Mouse (Mus musculus) testis, postnatal 10 days (tissue): ENCODE measurements at regions not wholly inside any gene's neighbourhood (a gene's known extent, or its start where the extent isn't known, plus 50 kb on each side); places are given as distances from the start of the nearest gene placed in this dataset.

Experiments
- DNase-seq: peaks from one replicate; pipeline ENCODE4 v3.0.0; 2021; ENCODE audit warnings: low spot score

DNA sequence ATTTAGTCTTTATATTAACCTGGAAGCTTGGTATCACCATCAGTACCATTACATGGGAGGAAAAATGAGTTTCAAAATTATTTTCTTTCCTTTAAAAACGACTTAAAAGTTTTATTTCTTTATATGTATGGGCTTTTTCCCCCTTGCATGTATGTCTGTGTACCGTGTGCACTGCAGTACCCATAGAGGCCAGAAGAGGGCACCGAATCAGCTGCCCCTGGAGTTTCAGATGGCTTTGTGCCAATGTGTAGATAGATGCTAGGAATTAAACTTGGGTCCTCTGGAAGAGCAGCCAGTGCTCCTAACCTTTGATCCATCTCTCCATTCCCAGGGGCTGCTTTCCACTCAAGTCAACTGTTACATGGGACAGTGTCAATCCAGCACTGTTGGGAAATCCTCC lies 79.9 kb upstream of the Zfp64 start:
- DNase-seq, result peak; percentile 63

DNA sequence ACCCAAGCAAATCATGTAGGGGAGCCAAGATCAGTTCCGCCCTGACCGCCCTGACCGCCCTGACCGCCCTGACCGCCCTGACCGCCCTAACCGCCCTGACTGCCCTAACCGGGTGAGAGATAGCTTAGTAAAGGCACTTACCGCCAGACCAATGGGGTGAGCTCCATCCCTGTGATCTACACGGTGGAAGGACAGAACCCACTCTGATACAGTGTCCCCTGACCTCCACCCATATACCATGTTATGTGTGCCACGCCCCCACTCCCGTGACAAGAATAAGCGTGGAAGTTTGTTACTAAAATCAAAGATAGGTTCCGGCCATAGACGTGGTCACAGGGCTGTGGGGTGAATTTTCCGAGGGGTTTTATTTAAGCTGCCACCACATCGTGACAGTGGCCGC lies 78.6 kb upstream of the Zfp64 start:
- no peak for DNase-seq

DNA sequence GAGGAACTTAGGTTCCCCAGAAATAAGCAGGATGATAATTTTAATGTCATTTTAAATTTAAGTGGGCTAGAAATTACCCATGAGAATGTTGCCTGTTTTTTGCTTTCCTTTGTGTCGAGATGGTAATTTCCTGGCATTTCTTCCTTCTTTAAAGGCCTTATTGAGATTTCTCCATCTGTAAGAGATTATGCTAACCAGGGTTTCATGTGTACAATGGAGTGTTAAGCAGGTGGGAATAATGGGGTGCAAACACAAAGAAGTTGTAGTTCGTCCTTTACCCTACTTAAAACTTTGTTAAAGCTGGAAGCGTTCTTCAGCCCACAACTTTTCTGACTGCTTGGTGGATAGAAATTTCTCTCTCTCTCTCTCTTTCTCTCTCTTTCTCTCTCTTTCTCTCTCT lies 77.8 kb upstream of the Zfp64 start:
- DNase-seq, result no peak

GRCm38 (mm10) chr2:169028531-169029114 lies 73.2 kb upstream of the Zfp64 start:
- DNase-seq, result no peak

GRCm38 (mm10) chr2:169019037-169019436 lies 63.6 kb upstream of the Zfp64 start:
- no peak for DNase-seq

DNA sequence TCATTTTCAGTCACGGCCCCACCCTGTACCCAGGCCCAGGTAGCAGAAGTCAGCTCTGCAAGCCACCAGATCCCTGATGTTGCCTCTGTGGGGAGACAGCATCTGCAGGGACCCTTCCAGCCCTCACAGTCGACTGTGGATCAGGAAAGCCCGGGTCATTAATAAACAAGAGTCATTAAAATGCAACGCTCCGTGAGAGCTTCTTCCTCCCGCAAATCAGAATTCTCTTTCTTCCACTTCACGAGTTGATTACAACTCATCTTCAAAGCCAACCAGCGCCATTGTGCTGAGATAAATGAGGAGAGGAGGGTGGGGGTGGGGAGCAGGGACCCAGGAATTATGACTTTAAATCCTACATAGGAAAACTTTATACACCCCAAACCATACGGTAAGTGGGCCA lies 54.9 kb upstream of the Zfp64 start:
- DNase-seq, result no peak

DNA sequence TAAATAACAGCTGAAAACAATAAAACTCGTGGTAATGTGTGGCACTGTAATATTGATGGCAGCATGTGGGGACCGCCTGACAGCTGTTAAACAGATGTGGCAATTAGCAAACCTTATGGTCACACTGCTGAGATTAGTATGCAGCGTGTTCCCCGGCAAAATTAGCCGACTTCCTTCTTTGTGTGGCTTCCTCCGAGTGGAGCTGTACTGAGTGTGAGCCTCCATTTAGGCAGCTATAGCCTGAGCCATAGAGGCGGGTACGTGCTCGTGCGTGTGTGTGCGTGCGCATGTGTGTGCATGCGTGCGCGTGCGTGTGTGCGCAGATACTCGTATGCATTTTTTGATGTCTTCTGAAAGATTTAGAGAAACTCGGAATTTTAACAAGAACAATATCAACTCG lies 53.4 kb upstream of the Zfp64 start:
- DNase-seq, result no peak

DNA sequence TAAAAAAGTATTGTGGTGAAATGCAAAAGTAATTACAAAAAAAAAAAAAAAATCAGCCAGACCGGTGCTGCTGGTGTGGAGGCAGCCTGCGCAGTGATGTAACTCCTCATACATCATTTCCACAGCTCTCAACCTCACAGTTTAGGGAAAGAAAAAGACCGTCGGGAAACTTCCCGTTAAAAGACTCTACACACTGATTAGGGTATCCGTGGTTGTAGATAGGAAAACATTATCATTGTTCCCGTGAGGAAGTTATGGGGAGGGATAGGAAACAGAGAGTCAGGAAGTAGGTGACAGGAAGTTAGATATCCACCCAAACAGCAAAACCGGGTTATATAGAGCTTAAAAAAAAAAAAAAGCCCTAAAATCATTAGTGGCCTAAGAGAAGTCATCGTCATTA lies 52.9 kb upstream of the Zfp64 start:
- DNase-seq, result no peak

DNA sequence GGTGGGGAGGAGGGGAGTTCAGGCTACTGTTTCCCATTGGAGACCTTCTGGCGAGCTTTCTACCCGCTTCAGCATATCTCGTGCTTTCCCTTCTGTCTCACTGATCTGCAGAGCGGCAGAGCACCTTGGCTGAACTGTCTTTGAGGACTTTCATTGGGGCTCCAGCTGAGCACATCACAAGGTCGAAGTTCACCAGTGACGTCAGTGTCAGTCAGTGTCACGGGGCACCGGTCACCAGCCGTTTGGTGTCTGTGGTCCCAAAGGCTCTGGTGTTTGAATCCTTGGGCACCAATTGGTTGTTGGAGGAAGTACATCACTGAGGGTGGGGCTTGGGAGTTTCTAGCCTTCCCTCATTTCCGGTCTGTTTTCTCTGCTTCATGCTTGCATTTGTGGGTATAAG lies 51.2 kb upstream of the Zfp64 start:
- DNase-seq, result no peak

- DNase-seq, result no peak
Observed at GRCm38 (mm10) chr2:169005810-169006209, 50.4 kb upstream of the Zfp64 start.
